Mouse (Mus musculus) limb, embryonic 13.5 days (tissue): ENCODE results near the gene Dnajc13. TPM values are rescaled to one million over a fixed set of nuclear protein-coding genes. Genes with fewer than 3 reads are reported as not detected.

Source experiments
- ATAC-seq: fragments of 200-750 bp; cut with Nextera tagmentation; 2 replicates; pipeline ENCODE4 v1.8.0; 2017; ENCODE audit warnings: low read depth, moderate number of reproducible peaks, moderate TSS enrichment; ENCODE audit not compliant: low FRiP score
- H3K27ac ChIP-seq: fragments of 300-500 bp; sonication (generic); 2 replicates; pipeline ENCODE4 v1.5.1; 2015; ENCODE audit warnings: inconsistent platforms, mild to moderate bottlenecking, moderate library complexity
- H3K27me3 ChIP-seq: fragments of 300-500 bp; sonication (generic); 2 replicates; pipeline ENCODE4 v1.6.1; 2015; ENCODE audit warnings: mild to moderate bottlenecking, inconsistent platforms
- H3K36me3 ChIP-seq: fragments of 300-500 bp; sonication (generic); 2 replicates; pipeline ENCODE4 v1.6.1; 2015; ENCODE audit warnings: inconsistent platforms, mild to moderate bottlenecking, moderate library complexity
- H3K4me1 ChIP-seq: fragments of 300-500 bp; sonication (generic); 2 replicates; pipeline ENCODE4 v1.6.1; 2015; ENCODE audit warnings: inconsistent platforms
- H3K4me2 ChIP-seq: fragments of 300-500 bp; sonication (generic); replicated peaks from 2 replicates; pipeline ENCODE4 v1.6.1; 2015; ENCODE audit warnings: inconsistent platforms, mild to moderate bottlenecking, moderate library complexity
- H3K4me3 ChIP-seq: fragments of 300-500 bp; sonication (generic); 2 replicates; pipeline ENCODE4 v1.5.1; 2015; ENCODE audit warnings: moderate library complexity, mild to moderate bottlenecking, inconsistent platforms
- H3K9ac ChIP-seq: fragments of 300-500 bp; sonication (generic); 2 replicates; pipeline ENCODE4 v1.6.1; 2015; ENCODE audit warnings: mild to moderate bottlenecking, inconsistent platforms
- H3K9me3 ChIP-seq: fragments of 300-500 bp; sonication (generic); 2 replicates; pipeline ENCODE4 v1.6.1; 2016; ENCODE audit warnings: inconsistent platforms
- WGBS: fragments of 180-500 bp; shearing (Covaris S2); methylation state at CpG from one replicate; pipeline ENCODE4 v1.1.7; 2015; 5-methylcytosine and 5-hydroxymethylcytosine counted together
- polyA plus RNA-seq: library from polyadenylated mRNA; unstranded; fragments of >200 nt; fragmentation: Nextera tagmentation; extraction: Ambion mirVana; gene quantifications from 2 replicates; pipeline ENCODE4 v1.2.1, GENCODE M21; 2015

Dnajc13 gene
- polyA plus RNA-seq = 18.5 and 21.5 TPM in 2 replicates

GRCm38 (mm10) chr9:104262823-104263352 is at the start of gene Dnajc13:
TSS of gene Dnajc13 (minus strand) at chr9:104262930.
- H3K27me3 ChIP-seq = no peaks in the 10 kb centered on the region
- H3K36me3 ChIP-seq = no peaks in the 10 kb centered on the region
- H3K27ac ChIP-seq = peak within 1 kb of the TSS; percentile 87
- H3K9ac ChIP-seq = peak within 1 kb of the TSS; percentile 95
- no peaks in the 10 kb centered on the region for H3K9me3 ChIP-seq
- peak within 1 kb of the TSS; percentile 96 for H3K4me3 ChIP-seq
- peak; percentile 96 for ATAC-seq
- peaks cover 19% of the 10 kb centered on the region for H3K4me1 ChIP-seq
- WGBS = 0% methylated on average over 60 of the region's 60 CpGs
- H3K4me2 ChIP-seq = peak within 1 kb of the TSS; percentile 89

- no peaks in the 10 kb centered on the region for H3K36me3 ChIP-seq
- H3K27ac ChIP-seq = no peak overlapping the region
- WGBS = 16% methylated on average over 6 of the region's 6 CpGs
- no peaks in the 10 kb centered on the region for H3K27me3 ChIP-seq
- H3K9ac ChIP-seq = no peak overlapping the region
- no peaks in the 10 kb centered on the region for H3K4me1 ChIP-seq
- H3K9me3 ChIP-seq = no peaks in the 10 kb centered on the region
- ATAC-seq = no peak
- H3K4me2 ChIP-seq = no peak overlapping the region
- no peak overlapping the region for H3K4me3 ChIP-seq
These were observed 44.0 kb upstream of the Dnajc13 start for GRCm38 (mm10) chr9:104306734-104307133.

GRCm38 (mm10) chr9:104305333-104306111 is 42.8 kb upstream of the Dnajc13 start:
- Histone ChIP-seq H3K4me3 (no peak overlapping the region), H3K9me3 (no peaks in the 10 kb centered on the region), H3K9ac (no peak overlapping the region), H3K27me3 (no peaks in the 10 kb centered on the region), H3K4me2 (no peak overlapping the region), H3K27ac (no peak overlapping the region), H3K36me3 (no peaks in the 10 kb centered on the region), H3K4me1 (no peaks in the 10 kb centered on the region)
- 88% methylated on average over 6 of the region's 6 CpGs for WGBS
- ATAC-seq = no peak

- no peaks in the 10 kb centered on the region for H3K27me3 ChIP-seq
- WGBS = 69% methylated on average over 10 of the region's 10 CpGs
- no peaks in the 10 kb centered on the region for H3K9me3 ChIP-seq
- no peak overlapping the region for H3K4me2 ChIP-seq
- H3K9ac ChIP-seq = no peak overlapping the region
- no peak overlapping the region for H3K4me3 ChIP-seq
- ATAC-seq = no peak
- H3K36me3 ChIP-seq = no peaks in the 10 kb centered on the region
- H3K27ac ChIP-seq = no peak overlapping the region
- H3K4me1 ChIP-seq = no peaks in the 10 kb centered on the region
These were observed 42.1 kb upstream of the Dnajc13 start for GRCm38 (mm10) chr9:104304800-104305199.

GRCm38 (mm10) chr9:104304376-104304775 is 41.6 kb upstream of the Dnajc13 start:
- H3K9me3 ChIP-seq = no peaks in the 10 kb centered on the region
- no peaks in the 10 kb centered on the region for H3K36me3 ChIP-seq
- no peaks in the 10 kb centered on the region for H3K4me1 ChIP-seq
- no peak overlapping the region for H3K4me2 ChIP-seq
- H3K4me3 ChIP-seq = no peak overlapping the region
- no peaks in the 10 kb centered on the region for H3K27me3 ChIP-seq
- no peak overlapping the region for H3K27ac ChIP-seq
- no peak for ATAC-seq
- H3K9ac ChIP-seq = no peak overlapping the region
- 69% methylated on average over 4 of the region's 4 CpGs for WGBS

- H3K4me3 ChIP-seq = no peak overlapping the region
- H3K9ac ChIP-seq = no peak overlapping the region
- no peaks in the 10 kb centered on the region for H3K9me3 ChIP-seq
- H3K27me3 ChIP-seq = no peaks in the 10 kb centered on the region
- H3K36me3 ChIP-seq = no peaks in the 10 kb centered on the region
- ATAC-seq = no peak
- no peak overlapping the region for H3K27ac ChIP-seq
- H3K4me1 ChIP-seq = no peaks in the 10 kb centered on the region
- WGBS = 83% methylated on average over 12 of the region's 12 CpGs
- H3K4me2 ChIP-seq = no peak overlapping the region
These were observed 37.8 kb upstream of the Dnajc13 start for GRCm38 (mm10) chr9:104300569-104300968.

GRCm38 (mm10) chr9:104297041-104297440 is 34.3 kb upstream of the Dnajc13 start:
- Histone ChIP-seq H3K27ac (no peak overlapping the region), H3K36me3 (no peaks in the 10 kb centered on the region), H3K27me3 (no peaks in the 10 kb centered on the region), H3K9ac (no peak overlapping the region), H3K4me1 (no peaks in the 10 kb centered on the region), H3K9me3 (no peaks in the 10 kb centered on the region), H3K4me2 (no peak overlapping the region), H3K4me3 (no peak overlapping the region)
- WGBS = 80% methylated on average over 3 of the region's 3 CpGs
- ATAC-seq = no peak

GRCm38 (mm10) chr9:104284934-104285333 is 22.2 kb upstream of the Dnajc13 start:
- H3K9me3 ChIP-seq = no peaks in the 10 kb centered on the region
- no peaks in the 10 kb centered on the region for H3K27me3 ChIP-seq
- no peaks in the 10 kb centered on the region for H3K4me1 ChIP-seq
- H3K9ac ChIP-seq = no peak overlapping the region
- H3K4me3 ChIP-seq = no peak overlapping the region
- H3K4me2 ChIP-seq = no peak overlapping the region
- no peak for ATAC-seq
- H3K36me3 ChIP-seq = no peaks in the 10 kb centered on the region
- 68% methylated on average over 6 of the region's 6 CpGs for WGBS
- H3K27ac ChIP-seq = no peak overlapping the region

- Histone ChIP-seq H3K27ac (no peak overlapping the region), H3K4me3 (no peak overlapping the region), H3K27me3 (no peaks in the 10 kb centered on the region), H3K4me2 (no peak overlapping the region), H3K9me3 (no peaks in the 10 kb centered on the region), H3K9ac (no peak overlapping the region), H3K36me3 (no peaks in the 10 kb centered on the region), H3K4me1 (no peaks in the 10 kb centered on the region)
- WGBS = 40% methylated on average over 8 of the region's 8 CpGs
- ATAC-seq = no peak
These were observed 19.8 kb upstream of the Dnajc13 start for GRCm38 (mm10) chr9:104282536-104282935.

GRCm38 (mm10) chr9:104281737-104282136 is 19.0 kb upstream of the Dnajc13 start:
- no peaks in the 10 kb centered on the region for H3K36me3 ChIP-seq
- H3K27me3 ChIP-seq = no peaks in the 10 kb centered on the region
- H3K4me2 ChIP-seq = no peak overlapping the region
- 78% methylated on average over 5 of the region's 5 CpGs for WGBS
- ATAC-seq = no peak
- H3K9me3 ChIP-seq = no peaks in the 10 kb centered on the region
- H3K4me3 ChIP-seq = no peak overlapping the region
- no peaks in the 10 kb centered on the region for H3K4me1 ChIP-seq
- no peak overlapping the region for H3K27ac ChIP-seq
- H3K9ac ChIP-seq = no peak overlapping the region

GRCm38 (mm10) chr9:104280725-104281495 is 18.2 kb upstream of the Dnajc13 start:
- Histone ChIP-seq H3K9ac (no peak overlapping the region), H3K27ac (no peak overlapping the region), H3K36me3 (no peaks in the 10 kb centered on the region), H3K27me3 (no peaks in the 10 kb centered on the region), H3K9me3 (no peaks in the 10 kb centered on the region), H3K4me1 (no peaks in the 10 kb centered on the region), H3K4me2 (no peak overlapping the region), H3K4me3 (no peak overlapping the region)
- no peak for ATAC-seq
- WGBS = 77% methylated on average over 8 of the region's 8 CpGs

- 24% methylated on average over 18 of the region's 18 CpGs for WGBS
- ATAC-seq = peak; percentile 66
- Histone ChIP-seq H3K36me3 (no peaks in the 10 kb centered on the region), H3K4me2 (no peak overlapping the region; the same call in 1 of the 2 replicates), H3K9ac (no peak overlapping the region), H3K4me3 (no peak overlapping the region), H3K27ac (no peak overlapping the region), H3K4me1 (no peaks in the 10 kb centered on the region), H3K9me3 (no peaks in the 10 kb centered on the region), H3K27me3 (no peaks in the 10 kb centered on the region)
These were observed 14.9 kb upstream of the Dnajc13 start for GRCm38 (mm10) chr9:104277528-104278162.
